Mouse (Mus musculus) lung, postnatal 4 days (tissue): ENCODE results near the gene Wnt3a.
A peak's percentile ranks its signal among the peaks of the same experiment; 100 is the strongest.

Experiments used
- DNase-seq, 2 experiments: peaks; one replicate each; pipeline ENCODE4 v3.0.0; 2021

Wnt3a gene

DNA sequence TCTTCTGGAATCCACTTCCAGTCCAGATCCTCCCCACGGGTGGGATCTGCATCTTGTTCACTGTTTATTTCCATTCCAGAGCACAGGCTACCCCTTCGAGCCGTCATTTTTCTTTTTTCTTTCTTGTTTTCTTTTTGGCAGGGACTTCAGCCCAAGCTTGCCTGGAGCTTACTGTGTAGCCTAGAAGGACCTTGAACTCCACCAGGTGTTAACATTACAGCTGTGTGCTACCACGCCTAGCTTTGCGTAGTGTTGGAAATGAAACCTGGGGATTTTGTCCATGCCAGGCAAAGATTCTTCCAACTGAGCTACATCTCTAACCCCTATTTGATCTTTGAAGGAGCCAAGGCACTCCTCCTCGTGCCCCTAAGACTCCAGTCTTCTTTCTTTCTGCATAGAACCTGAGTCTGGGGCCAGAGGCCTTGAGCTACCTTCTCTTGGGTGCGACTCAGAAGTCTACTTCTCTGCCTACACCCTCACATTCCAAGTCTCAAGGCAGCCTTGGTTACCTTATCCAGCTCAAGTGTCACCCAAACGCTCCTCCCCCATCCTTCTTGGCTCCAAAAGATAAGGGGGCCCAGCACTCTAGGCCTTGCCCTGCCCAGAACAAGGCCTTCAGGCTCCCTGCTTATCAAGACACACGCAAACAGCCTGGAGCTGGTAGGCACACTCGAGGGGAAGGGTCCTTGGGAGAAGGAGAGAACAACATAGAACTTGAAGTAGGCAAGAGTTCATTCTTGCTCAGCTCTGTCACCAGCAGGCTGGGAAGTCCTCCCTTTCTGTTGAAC, 29.7 kb downstream of the Wnt3a start:
- peak; percentile 53 to 82 for DNase-seq

DNA sequence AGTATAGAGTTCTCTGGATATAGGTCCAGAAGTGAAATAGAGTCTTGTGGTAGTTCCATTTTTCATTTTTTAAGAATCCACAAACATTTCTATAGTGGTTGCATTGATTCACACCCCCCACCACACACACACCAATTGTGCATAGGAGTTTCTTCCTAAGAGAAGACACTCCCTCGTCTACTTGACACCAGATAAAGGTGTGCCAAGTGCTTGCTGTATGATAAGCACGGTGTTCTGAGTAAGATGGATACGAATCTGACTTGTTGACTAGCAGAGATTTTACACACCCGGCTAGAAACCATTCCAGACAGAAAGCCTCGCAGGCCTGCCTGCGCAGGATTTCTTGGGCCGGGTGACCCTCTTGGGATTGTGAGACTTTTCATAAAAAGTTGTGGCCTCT, 30.9 kb downstream of the Wnt3a start:
- no peak for DNase-seq

- DNase-seq, result no peak
Measured at GRCm38 (mm10) chr11:59248101-59248500, 42.5 kb downstream of the Wnt3a start.

DNA sequence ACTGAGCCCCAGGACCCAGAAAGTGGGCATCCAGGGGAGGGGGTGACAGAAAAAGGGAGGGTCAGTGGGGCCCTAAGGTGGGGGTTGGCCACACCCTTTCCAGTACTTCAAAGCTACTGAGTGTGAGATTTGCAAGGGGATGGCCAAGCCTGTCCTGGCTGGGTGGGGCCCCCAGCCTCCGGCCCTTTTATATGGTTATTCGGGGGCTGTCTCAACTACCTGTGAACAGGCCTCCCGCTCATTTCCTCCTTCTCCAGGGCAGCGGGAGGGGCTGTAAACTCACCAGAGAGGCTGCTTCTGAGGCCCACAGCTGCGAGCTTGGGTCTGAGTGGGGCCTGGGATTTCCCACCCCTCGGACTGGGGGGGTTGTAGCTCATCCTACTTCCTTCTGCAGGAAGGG, 46.7 kb downstream of the Wnt3a start:
- DNase-seq, result no peak

DNA sequence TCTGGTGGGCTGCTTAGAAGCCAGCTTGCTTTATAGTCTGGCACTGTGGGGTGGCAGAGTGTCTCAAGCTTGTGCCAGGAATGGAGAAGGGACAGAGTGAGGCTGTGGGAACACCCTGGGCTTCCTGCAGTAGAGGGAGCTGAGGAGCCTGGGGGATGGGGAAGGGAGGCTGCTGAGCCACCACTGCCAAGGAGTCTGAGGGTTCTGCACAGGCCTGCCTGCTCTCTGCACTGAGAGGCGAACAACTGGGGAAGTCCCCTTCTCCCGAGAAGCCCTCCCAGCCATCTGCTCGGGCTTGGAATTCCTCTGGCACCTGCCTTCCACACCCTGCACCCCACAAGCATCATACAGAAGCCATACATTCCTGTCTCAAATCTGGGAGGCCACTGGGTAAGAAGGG, 48.7 kb downstream of the Wnt3a start:
- peak in 1 of 2 experiments; percentile 47 for DNase-seq

DNA sequence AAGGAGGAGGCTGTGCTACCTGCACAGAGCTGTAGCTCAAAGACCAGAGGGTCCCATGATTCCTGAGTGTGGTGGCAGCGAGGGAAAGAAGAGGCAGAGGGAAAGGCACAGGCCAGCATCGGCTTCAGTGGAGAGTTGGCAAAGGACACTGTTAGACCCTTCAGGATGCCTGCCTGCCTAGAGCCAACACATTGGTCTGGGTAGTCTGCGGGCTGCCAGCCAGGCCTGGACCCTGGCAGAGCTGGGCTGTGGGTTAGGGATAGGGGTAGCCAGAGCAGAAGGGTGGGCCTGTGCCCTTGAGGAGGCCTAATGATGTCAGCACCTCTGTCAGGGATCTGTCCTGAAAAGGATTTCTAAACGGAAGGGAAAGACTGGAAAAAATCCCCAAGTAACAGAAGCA, 50.8 kb downstream of the Wnt3a start:
- no peak for DNase-seq

- DNase-seq, result no peak
Measured at GRCm38 (mm10) chr11:59239428-59239785, 51.1 kb downstream of the Wnt3a start.

DNA sequence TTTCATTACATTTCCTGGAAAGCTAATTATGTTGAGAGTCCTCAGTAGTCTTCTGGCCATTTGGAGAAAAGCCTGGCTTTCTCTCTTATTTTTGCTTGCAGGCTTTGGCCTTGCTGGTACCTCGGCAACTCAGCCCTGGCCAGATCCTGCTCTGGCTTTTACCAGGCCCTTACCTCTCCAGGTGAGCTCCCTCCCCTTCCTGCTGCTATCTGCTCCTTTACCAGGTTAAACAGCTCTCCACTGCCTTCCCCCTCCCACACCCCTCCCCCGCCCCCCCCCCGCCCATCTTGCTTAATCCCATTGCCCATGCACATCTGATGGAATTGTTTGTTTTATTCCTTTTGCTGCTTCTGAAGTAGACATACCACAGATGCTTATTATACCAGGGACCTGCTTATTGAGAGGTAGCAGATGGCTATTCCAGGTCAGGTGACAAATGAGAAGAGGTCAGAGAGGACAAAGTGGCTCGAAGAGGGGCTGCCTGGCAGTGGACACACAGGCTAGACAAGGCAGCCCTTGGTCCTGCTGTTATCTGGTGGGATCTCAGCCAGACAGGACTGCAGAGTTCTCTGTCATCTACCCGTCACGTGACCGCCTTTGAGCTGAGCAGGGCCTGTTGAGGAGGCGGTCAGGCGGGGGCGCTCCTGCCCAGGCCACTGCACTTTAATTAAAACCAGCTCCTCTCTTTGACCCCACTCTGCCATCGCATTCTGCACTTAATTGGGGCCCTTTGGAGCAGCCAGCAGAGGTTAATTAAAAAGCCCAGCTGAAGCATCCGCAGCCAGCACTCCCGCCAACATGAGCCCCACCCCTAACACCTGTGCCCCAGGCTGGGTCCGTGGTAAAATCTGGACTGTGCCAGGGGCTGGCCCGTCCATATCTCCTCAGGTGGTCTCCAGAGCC, 51.8 kb downstream of the Wnt3a start:
- peak; percentile 86 to 92 for DNase-seq

GRCm38 (mm10) chr11:59232797-59233196, 57.8 kb downstream of the Wnt3a start:
- DNase-seq, result no peak

GRCm38 (mm10) chr11:59230144-59230760, 60.3 kb downstream of the Wnt3a start:
- DNase-seq, result peak; percentile 65 to 80

DNA sequence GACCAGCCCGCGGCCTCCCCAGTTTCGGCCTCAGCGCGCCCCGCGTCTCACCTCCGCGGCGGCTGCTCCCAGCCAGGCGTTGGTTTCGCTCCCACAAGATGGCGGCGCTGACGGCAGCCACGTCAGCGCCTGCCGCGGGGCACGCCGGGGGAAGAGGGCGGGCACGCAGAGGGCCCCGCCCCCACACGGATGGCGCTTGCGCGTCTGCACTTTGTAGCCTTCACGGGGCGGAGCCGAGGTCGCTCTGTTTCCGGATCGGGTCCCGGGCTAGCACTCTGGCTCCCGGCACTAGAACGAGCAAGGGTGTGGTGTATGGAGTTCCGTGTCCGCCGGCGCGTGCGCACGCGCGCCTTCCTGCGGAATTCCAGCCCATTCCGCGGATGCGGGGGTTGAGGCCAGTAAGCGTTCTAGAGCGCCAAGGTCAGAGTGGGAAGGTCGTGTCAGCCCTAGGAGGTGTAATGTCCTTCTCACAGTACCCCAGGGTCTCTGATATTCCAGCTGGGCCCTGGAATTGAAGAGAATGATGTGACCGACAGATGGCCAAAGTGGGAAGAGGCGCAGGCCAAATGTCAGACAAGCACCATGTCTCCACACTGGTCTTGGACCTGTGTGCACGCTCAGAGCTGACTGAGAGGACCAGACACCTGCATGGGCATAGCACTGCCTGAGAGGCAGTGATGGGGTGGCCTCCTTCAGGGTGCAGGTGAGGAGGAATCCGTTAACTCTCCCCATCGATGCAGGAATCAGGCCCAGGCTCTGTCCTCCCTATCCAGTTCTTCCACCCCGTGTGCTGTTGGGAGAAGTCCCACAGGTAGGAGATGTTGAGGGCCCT, 62.2 kb downstream of the Wnt3a start, which contains the start of gene Arf1:
Gene Arf1 (minus strand): TSS at position 149 of the 832 bp plus-strand sequence.
- DNase-seq, result peak; percentile 97 to 98

DNA sequence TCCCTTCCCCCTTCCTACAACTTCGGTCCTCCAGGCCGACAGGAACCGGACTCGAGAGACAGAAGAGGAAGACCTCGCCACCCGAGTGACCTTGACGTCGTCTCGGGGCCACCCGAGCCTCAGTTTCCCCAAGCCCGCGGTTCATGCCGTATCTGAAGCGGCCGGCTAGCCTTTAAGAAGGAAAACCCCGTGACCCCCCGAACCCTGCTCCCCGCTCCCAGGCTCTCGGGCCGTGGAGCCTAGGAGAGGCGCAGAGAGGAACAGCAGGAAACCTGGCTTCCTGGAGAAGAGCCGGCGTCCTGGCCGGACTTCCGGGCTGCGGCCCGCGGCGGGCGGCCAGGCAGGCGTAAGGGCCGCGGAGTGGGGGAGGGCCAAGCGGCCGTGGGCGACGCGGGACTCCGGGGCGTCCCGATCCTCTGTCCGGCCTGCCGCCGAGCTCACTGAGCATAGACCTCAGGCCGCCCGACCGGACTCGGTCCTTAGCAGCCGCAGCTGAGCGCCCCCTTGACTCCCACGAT, 62.9 kb downstream of the Wnt3a start:
- DNase-seq, result no peak

GRCm38 (mm10) chr11:59226787-59227603, 63.6 kb downstream of the Wnt3a start:
- DNase-seq, result peak in 1 of 2 experiments; percentile 40

DNA sequence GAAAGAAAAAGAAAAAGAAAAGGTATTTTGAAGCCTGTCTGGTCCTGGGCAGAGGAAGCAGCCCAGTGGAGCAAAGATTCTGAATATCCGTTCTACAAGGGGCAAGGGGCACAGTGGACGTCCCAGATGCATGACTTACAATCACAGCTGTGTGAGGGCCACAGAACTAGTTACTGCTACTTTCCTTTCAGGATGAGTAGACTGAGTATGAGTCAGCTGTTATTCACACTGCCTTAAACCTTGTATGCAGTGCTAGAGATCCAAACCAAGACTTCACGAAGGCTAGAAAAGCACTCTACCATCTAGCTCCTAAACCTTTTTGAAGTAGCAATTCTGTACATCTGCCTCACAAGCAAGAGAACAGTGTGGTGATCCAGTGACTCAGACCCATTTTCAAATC, 64.3 kb downstream of the Wnt3a start:
- no peak for DNase-seq

GRCm38 (mm10) chr11:59225167-59225566, 65.4 kb downstream of the Wnt3a start:
- no peak for DNase-seq

GRCm38 (mm10) chr11:59224470-59224869, 66.1 kb downstream of the Wnt3a start:
- DNase-seq, result no peak

- no peak for DNase-seq
Measured at GRCm38 (mm10) chr11:59224025-59224424, 66.5 kb downstream of the Wnt3a start.

DNA sequence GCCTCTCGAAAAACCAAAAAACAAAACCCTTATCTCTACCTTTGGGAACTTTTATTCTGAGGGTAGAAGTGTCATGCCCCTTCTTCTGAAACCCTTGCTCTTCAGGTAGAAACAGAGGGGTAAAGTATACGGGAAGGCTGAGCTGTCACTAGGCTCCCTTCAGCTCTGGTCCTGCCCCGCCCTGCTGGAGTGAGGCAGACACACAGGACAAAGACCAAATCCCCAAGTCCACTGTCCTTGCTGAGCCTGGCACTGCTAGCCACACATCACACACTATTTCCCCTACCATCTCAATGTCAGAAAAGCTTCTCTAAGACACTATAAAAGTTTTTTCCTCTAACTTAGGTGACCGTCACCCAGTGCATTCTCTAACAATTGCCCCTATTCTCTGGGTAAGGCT, 68.2 kb downstream of the Wnt3a start:
- no peak for DNase-seq

DNA sequence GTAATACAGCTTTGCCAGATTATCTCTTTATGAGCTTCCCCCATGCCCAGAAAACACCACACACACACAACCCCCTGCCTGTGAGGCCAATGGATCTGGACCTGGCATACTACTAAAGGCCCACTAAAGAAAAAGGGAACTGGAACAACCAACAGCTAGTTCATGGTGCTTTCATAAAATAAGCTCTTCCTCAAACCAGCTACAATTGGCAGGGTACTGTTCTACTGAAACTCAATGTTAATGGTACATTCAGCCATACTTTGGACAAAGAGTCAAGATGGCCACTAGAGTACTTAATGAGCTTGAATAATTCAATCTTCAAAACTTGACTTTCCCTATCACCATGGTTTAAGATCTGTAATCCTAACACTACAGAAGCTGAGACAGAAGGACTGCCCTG, 68.9 kb downstream of the Wnt3a start:
- no peak for DNase-seq

GRCm38 (mm10) chr11:59219064-59219463, 71.5 kb downstream of the Wnt3a start:
- peak in 1 of 2 experiments; percentile 59 for DNase-seq

GRCm38 (mm10) chr11:59218389-59218998, 72.1 kb downstream of the Wnt3a start:
- DNase-seq, result peak; percentile 27 to 51
